Mouse (Mus musculus): Measurements from ENCODE around the gene Ctnnbl1. TPM values are rescaled to one million over a fixed set of nuclear protein-coding genes. Genes with fewer than 3 reads are reported as not detected.

The Ctnnbl1 gene
- total RNA-seq, 2 experiments from 2014 or later = 9.7 to 12.8 TPM

- DNase-seq = peak; percentile 22
Measured at GRCm38 (mm10) chr2:157750926-157751588, 13.9 kb downstream of the Ctnnbl1 start.

GRCm38 (mm10) chr2:157751589-157752373 lies 14.6 kb downstream of the Ctnnbl1 start:
- DNase-seq = peak; percentile 54

- no peak for DNase-seq
Measured at GRCm38 (mm10) chr2:157752374-157752743, 15.2 kb downstream of the Ctnnbl1 start.

GRCm38 (mm10) chr2:157755771-157756170 lies 18.6 kb downstream of the Ctnnbl1 start:
- no peak for DNase-seq

GRCm38 (mm10) chr2:157756193-157756592 lies 19.0 kb downstream of the Ctnnbl1 start:
- no peak for DNase-seq

GRCm38 (mm10) chr2:157758395-157758794 lies 21.2 kb downstream of the Ctnnbl1 start:
- no peak for DNase-seq

- no peak for DNase-seq
Measured at GRCm38 (mm10) chr2:157759717-157760116, 22.5 kb downstream of the Ctnnbl1 start.

GRCm38 (mm10) chr2:157762903-157763302 lies 25.7 kb downstream of the Ctnnbl1 start:
- no peak for DNase-seq

- no peak for DNase-seq
Measured at GRCm38 (mm10) chr2:157766591-157766990, 29.4 kb downstream of the Ctnnbl1 start.

GRCm38 (mm10) chr2:157768682-157769429 lies 31.7 kb downstream of the Ctnnbl1 start:
- DNase-seq = no peak

- no peak for DNase-seq
Measured at GRCm38 (mm10) chr2:157770761-157771160, 33.6 kb downstream of the Ctnnbl1 start.

- DNase-seq = no peak
Measured at GRCm38 (mm10) chr2:157773661-157774060, 36.5 kb downstream of the Ctnnbl1 start.

- no peak for DNase-seq
Measured at GRCm38 (mm10) chr2:157775957-157776356, 38.8 kb downstream of the Ctnnbl1 start.

- no peak for DNase-seq
Measured at GRCm38 (mm10) chr2:157780956-157781355, 43.8 kb downstream of the Ctnnbl1 start.

GRCm38 (mm10) chr2:157783152-157783551 lies 46.0 kb downstream of the Ctnnbl1 start:
- no peak for DNase-seq

- no peak for DNase-seq
Measured at GRCm38 (mm10) chr2:157784238-157784637, 47.0 kb downstream of the Ctnnbl1 start.

GRCm38 (mm10) chr2:157784647-157785046 lies 47.4 kb downstream of the Ctnnbl1 start:
- no peak for DNase-seq

GRCm38 (mm10) chr2:157789226-157789625 lies 52.0 kb downstream of the Ctnnbl1 start:
- DNase-seq = no peak

GRCm38 (mm10) chr2:157790836-157791495 lies 53.8 kb downstream of the Ctnnbl1 start:
- no peak for DNase-seq

GRCm38 (mm10) chr2:157791528-157792162 lies 54.4 kb downstream of the Ctnnbl1 start:
- no peak for DNase-seq

GRCm38 (mm10) chr2:157792840-157793552 lies 55.8 kb downstream of the Ctnnbl1 start:
- no peak for DNase-seq
